Mouse (Mus musculus) heart, postnatal 25 days (tissue): ENCODE measurements around the gene Map2k3. TPM values are rescaled to one million over a fixed set of nuclear protein-coding genes. Genes with fewer than 3 reads are reported as not detected.

Source experiments
- total RNA-seq, 2 experiments: library from RNA; stranded (reverse); gene quantifications; 2 replicates each; pipeline ENCODE4 v1.2.3; 2021

Gene Map2k3
- total RNA-seq, 2 experiments from 2014 or later = 73.6 to 81.8 TPM

Other genes starting within 250 kb of the Map2k3 start
- 10 to 100 TPM; 11.4 to 12.3 TPM for gene Llgl1, start 232.3 kb upstream of the Map2k3 start, total RNA-seq
- gene Flii, start 204.8 kb upstream of the Map2k3 start, total RNA-seq = 100 to 1,000 TPM; 112 to 120 TPM
- gene Mief2, start 203.6 kb upstream of the Map2k3 start, total RNA-seq = 10 to 100 TPM; 31.6 to 32.9 TPM
- gene Top3a, start 154.7 kb upstream of the Map2k3 start, total RNA-seq = 1 to 10 TPM; 4.1 to 4.2 TPM
- 10 to 100 TPM; 13.4 to 16.3 TPM for gene Smcr8, start 154.5 kb upstream of the Map2k3 start, total RNA-seq
- 10 to 100 TPM in 1 of 2 experiments, 1 to 10 TPM in 1; 5.1 to 12.6 TPM for gene Shmt1, start 120.3 kb upstream of the Map2k3 start, total RNA-seq
- 10 to 100 TPM; 20.1 to 20.8 TPM for gene Dhrs7b, start 101.4 kb upstream of the Map2k3 start, total RNA-seq
- gene Tmem11, start 52.8 kb upstream of the Map2k3 start, total RNA-seq = 10 to 100 TPM; 27.6 to 28.0 TPM
- gene Natd1, start 17.3 kb upstream of the Map2k3 start, total RNA-seq = 10 to 100 TPM; 14.6 to 14.9 TPM
- 10 to 100 TPM; 25.2 to 28.6 TPM for gene Kcnj12, start 90.5 kb downstream of the Map2k3 start, total RNA-seq
- 1 to 10 TPM in 1 of 2 experiments, under 1 TPM in 1; 0.44 to 1.0 TPM for gene Tnfrsf13b, start 194.7 kb downstream of the Map2k3 start, total RNA-seq
- 10 to 100 TPM; 28.1 to 30.6 TPM for gene Usp22, start 243.0 kb downstream of the Map2k3 start, total RNA-seq